Mouse (Mus musculus): ENCODE measurements around the gene Olfr676. TPM values are rescaled to one million over a fixed set of nuclear protein-coding genes. Genes with fewer than 3 reads are reported as not detected.
"Not testable (repeated sequence)": the region's sequence is repeated elsewhere in the genome, so short reads cannot be mapped to it uniquely, and the experiment has no call there.

The Olfr676 gene
- not detected in 2 replicates for polyA plus RNA-seq (2012; ENCODE audit: insufficient read depth, insufficient read length, missing spikeins)

DNA sequence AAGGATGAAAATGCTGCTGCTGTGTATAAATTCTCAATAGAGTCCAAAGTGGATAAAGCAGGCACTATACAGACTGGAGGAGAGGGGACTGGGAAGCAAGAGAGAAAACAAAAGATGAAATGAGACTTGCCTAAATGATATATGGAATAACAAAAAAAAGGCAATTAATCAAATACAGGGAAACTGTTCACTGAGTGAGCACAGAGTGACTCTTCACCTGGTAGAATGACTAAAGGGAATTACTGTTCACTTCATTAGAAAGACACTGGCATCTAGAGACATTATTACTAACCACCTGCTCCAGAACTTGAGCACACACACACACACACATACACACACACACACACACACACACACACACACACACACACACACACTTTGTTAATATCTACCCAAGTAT lies at the start of gene Olfr676:
TSS of gene Olfr676 (plus strand) at position 301 of the 400 bp plus-strand sequence.
- Histone ChIP-seq H3K4me1 (ENCODE audit: control insufficient read depth, insufficient read depth, low read length) (no peaks in the 10 kb centered on the region), H3K27ac (ENCODE audit: insufficient read depth, low read depth, low read length) (no peak within 1 kb of the TSS), H3K4me3 (ENCODE audit: insufficient read depth, low read length) (no peak within 1 kb of the TSS)
- TF ChIP-seq POLR2A (IDR thresholded peaks at IDR 0.05; ENCODE audit: borderline replicate concordance, low read depth, low read length) (no peak), CTCF (IDR thresholded peaks at IDR 0.05; ENCODE audit: low read depth, low read length) (no peak)

DNA sequence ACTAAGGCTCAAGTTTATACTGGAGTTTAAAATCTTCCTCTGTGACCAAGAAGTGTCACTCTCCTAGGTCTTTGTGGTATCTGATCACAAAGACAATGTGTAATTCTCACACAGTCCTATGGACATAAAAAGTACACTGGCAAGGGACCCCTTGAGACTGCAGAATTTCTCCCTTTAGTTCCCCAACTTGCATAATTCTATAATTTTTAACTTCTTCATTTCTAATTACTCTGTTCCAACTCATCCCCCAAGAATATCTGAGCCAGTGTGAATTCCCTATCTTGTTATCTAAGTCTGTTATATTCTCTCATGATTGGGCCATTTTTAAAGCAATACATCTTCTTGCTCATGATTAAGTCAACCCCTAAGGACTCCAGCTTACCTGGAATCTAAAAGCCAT lies 30.6 kb upstream of the Olfr676 start, which contains the start of gene Olfr672:
TSS of gene Olfr672 (minus strand) at position 101 of the 400 bp plus-strand sequence.
- Histone ChIP-seq H3K4me3 (ENCODE audit: insufficient read depth, low read length) (no peak within 1 kb of the TSS), H3K4me1 (ENCODE audit: control insufficient read depth, insufficient read depth, low read length) (no peaks in the 10 kb centered on the region), H3K27ac (ENCODE audit: insufficient read depth, low read depth, low read length) (no peak within 1 kb of the TSS)
- TF ChIP-seq CTCF (IDR thresholded peaks at IDR 0.05; ENCODE audit: low read depth, low read length) (no peak), POLR2A (IDR thresholded peaks at IDR 0.05; ENCODE audit: borderline replicate concordance, low read depth, low read length) (no peak)

DNA sequence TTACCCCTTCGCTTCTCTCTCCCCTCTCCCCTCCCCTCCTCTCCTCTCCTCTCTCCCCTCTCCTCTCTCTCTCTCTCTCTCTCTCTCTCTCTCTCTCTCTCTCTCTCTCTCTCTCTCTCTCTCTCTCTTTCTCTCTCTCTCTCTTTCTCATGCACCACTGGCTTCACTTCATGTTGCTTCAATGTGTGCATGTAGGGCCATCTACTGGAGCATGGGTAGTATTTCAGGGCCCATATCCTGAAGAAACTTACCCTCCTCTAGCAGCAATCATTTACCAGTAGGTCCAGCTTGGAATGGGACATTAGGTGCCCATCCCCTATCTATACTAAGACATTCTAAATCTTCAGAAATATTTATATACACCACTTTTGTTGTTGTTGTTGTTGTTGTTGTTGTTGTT lies 10.0 kb upstream of the Olfr676 start:
- H3K4me1 ChIP-seq (ENCODE audit: control insufficient read depth, insufficient read depth, low read length), result no peaks in the 10 kb centered on the region
- no peak overlapping the region for H3K27ac ChIP-seq (ENCODE audit: insufficient read depth, low read depth, low read length)
- no peak overlapping the region for H3K4me3 ChIP-seq (ENCODE audit: insufficient read depth, low read length)
- TF ChIP-seq POLR2A (IDR thresholded peaks at IDR 0.05; ENCODE audit: borderline replicate concordance, low read depth, low read length) (no peak), CTCF (IDR thresholded peaks at IDR 0.05; ENCODE audit: low read depth, low read length) (no peak)

- Histone ChIP-seq H3K4me1 (ENCODE audit: control insufficient read depth, insufficient read depth, low read length) (no peaks in the 10 kb centered on the region), H3K4me3 (ENCODE audit: insufficient read depth, low read length) (no peak within 1 kb of the TSS), H3K27ac (ENCODE audit: insufficient read depth, low read depth, low read length) (no peak within 1 kb of the TSS)
- no peak for TF ChIP-seq POLR2A (IDR thresholded peaks at IDR 0.05; ENCODE audit: borderline replicate concordance, low read depth, low read length)
- no peak for TF ChIP-seq CTCF (IDR thresholded peaks at IDR 0.05; ENCODE audit: low read depth, low read length)
Measured at GRCm38 (mm10) chr7:105028360-105028759, 4.1 kb upstream of the Olfr676 start, which contains the start of gene Olfr675. TSS of gene Olfr675 (minus strand) at chr7:105028460.

DNA sequence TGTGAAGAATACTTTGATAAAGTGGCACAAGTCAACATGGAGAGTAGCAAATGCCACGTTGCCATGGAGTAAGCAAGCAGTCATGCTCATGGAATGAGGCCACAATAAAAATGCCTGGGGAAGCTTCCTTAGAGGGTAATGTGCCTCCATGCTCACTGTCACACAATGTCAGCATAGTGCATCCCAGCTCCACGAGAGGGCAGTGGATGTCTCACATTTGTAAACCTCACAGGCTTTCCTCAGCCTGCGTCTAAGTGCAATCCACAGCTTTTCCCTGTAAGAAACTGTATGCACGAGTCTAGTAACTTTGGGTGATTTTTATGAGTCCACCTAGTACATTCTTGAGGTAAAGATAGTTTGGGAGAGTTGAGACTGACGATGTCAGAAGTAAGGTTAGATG lies 1.3 kb downstream of the Olfr676 start:
- H3K27ac ChIP-seq (ENCODE audit: insufficient read depth, low read depth, low read length); H3K4me3 ChIP-seq (ENCODE audit: insufficient read depth, low read length); H3K4me1 ChIP-seq (ENCODE audit: control insufficient read depth, insufficient read depth, low read length): not testable (repeated sequence)

- no peak overlapping the region for H3K27ac ChIP-seq (ENCODE audit: insufficient read depth, low read depth, low read length)
- H3K4me3 ChIP-seq (ENCODE audit: insufficient read depth, low read length), result no peak overlapping the region
- H3K4me1 ChIP-seq (ENCODE audit: control insufficient read depth, insufficient read depth, low read length), result no peaks in the 10 kb centered on the region
- no peak for TF ChIP-seq POLR2A (IDR thresholded peaks at IDR 0.05; ENCODE audit: borderline replicate concordance, low read depth, low read length)
- TF ChIP-seq CTCF (IDR thresholded peaks at IDR 0.05; ENCODE audit: low read depth, low read length), result no peak
Measured at GRCm38 (mm10) chr7:105058951-105059350, 26.5 kb downstream of the Olfr676 start.

DNA sequence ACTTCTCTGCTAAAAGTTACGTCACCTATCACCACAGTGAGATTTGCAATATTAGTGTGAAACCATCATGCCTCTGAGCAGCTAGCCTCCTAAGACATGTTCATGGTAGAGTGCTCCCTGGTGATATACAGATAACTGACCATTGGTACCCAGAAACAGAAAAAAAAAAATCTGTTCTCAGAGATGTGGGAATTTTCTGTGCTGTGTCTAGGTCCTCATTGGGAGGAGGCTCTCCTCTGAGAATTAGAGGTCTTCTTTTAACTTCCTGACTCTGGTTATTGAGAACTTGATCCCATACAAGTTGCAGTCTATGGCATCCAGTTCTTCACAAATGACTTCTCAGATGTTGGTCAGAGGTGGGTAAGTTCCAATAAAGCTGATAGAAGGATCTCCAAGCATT lies 31.7 kb downstream of the Olfr676 start, which contains the start of gene Olfr678:
TSS of gene Olfr678 (plus strand) at position 301 of the 400 bp plus-strand sequence.
- Histone ChIP-seq H3K27ac (ENCODE audit: insufficient read depth, low read depth, low read length) (no peak within 1 kb of the TSS), H3K4me3 (ENCODE audit: insufficient read depth, low read length) (no peak within 1 kb of the TSS), H3K4me1 (ENCODE audit: control insufficient read depth, insufficient read depth, low read length) (no peaks in the 10 kb centered on the region)
- no peak for TF ChIP-seq POLR2A (IDR thresholded peaks at IDR 0.05; ENCODE audit: borderline replicate concordance, low read depth, low read length)
- TF ChIP-seq CTCF (IDR thresholded peaks at IDR 0.05; ENCODE audit: low read depth, low read length), result no peak

GRCm38 (mm10) chr7:105080905-105081304 lies 48.4 kb downstream of the Olfr676 start, which contains the start of gene Olfr679:
TSS of gene Olfr679 (plus strand) at chr7:105081205.
- Histone ChIP-seq H3K27ac (ENCODE audit: insufficient read depth, low read depth, low read length) (no peak within 1 kb of the TSS), H3K4me3 (ENCODE audit: insufficient read depth, low read length) (no peak within 1 kb of the TSS), H3K4me1 (ENCODE audit: control insufficient read depth, insufficient read depth, low read length) (no peaks in the 10 kb centered on the region)
- no peak for TF ChIP-seq CTCF (IDR thresholded peaks at IDR 0.05; ENCODE audit: low read depth, low read length)
- TF ChIP-seq POLR2A (IDR thresholded peaks at IDR 0.05; ENCODE audit: borderline replicate concordance, low read depth, low read length), result no peak

Other genes starting within 250 kb of the Olfr676 start
- gene Usp17lb, start 190.1 kb upstream of the Olfr676 start, polyA plus RNA-seq (2012; ENCODE audit: insufficient read depth, insufficient read length, missing spikeins), result not detected in 2 replicates
- gene Usp17la, start 175.7 kb upstream of the Olfr676 start, polyA plus RNA-seq (2012; ENCODE audit: insufficient read depth, insufficient read length, missing spikeins), result not detected in 2 replicates
- gene Olfr665, start 154.7 kb upstream of the Olfr676 start, polyA plus RNA-seq (2012; ENCODE audit: insufficient read depth, insufficient read length, missing spikeins), result not detected in 2 replicates
- not detected in 2 replicates for gene Olfr666, start 136.7 kb upstream of the Olfr676 start, polyA plus RNA-seq (2012; ENCODE audit: insufficient read depth, insufficient read length, missing spikeins)
- gene Olfr667, start 111.2 kb upstream of the Olfr676 start, polyA plus RNA-seq (2012; ENCODE audit: insufficient read depth, insufficient read length, missing spikeins), result not detected in 2 replicates
- not detected in 2 replicates for gene Olfr668, start 104.6 kb upstream of the Olfr676 start, polyA plus RNA-seq (2012; ENCODE audit: insufficient read depth, insufficient read length, missing spikeins)
- gene Olfr669, start 98.5 kb upstream of the Olfr676 start, polyA plus RNA-seq (2012; ENCODE audit: insufficient read depth, insufficient read length, missing spikeins), result not detected in 2 replicates
- gene Olfr670, start 70.1 kb upstream of the Olfr676 start, polyA plus RNA-seq (2012; ENCODE audit: insufficient read depth, insufficient read length, missing spikeins), result not detected in 2 replicates
- gene Olfr671, start 53.6 kb upstream of the Olfr676 start, polyA plus RNA-seq (2012; ENCODE audit: insufficient read depth, insufficient read length, missing spikeins), result not detected in 2 replicates
- gene Olfr672, start 30.7 kb upstream of the Olfr676 start, polyA plus RNA-seq (2012; ENCODE audit: insufficient read depth, insufficient read length, missing spikeins), result not detected in 2 replicates
- not detected in 2 replicates for gene Olfr675, start 4.2 kb upstream of the Olfr676 start, polyA plus RNA-seq (2012; ENCODE audit: insufficient read depth, insufficient read length, missing spikeins)
- not detected in 2 replicates for gene Olfr677, start 18.7 kb downstream of the Olfr676 start, polyA plus RNA-seq (2012; ENCODE audit: insufficient read depth, insufficient read length, missing spikeins)
- not detected in 2 replicates for gene Olfr678, start 31.8 kb downstream of the Olfr676 start, polyA plus RNA-seq (2012; ENCODE audit: insufficient read depth, insufficient read length, missing spikeins)
- gene Olfr679, start 48.5 kb downstream of the Olfr676 start, polyA plus RNA-seq (2012; ENCODE audit: insufficient read depth, insufficient read length, missing spikeins), result not detected in 2 replicates
- gene Olfr680-ps1, start 60.1 kb downstream of the Olfr676 start, polyA plus RNA-seq (2012; ENCODE audit: insufficient read depth, insufficient read length, missing spikeins), result not detected in 2 replicates
- gene Olfr681, start 84.1 kb downstream of the Olfr676 start, polyA plus RNA-seq (2012; ENCODE audit: insufficient read depth, insufficient read length, missing spikeins), result not detected in 2 replicates
- not detected in 2 replicates for gene Olfr683, start 114.3 kb downstream of the Olfr676 start, polyA plus RNA-seq (2012; ENCODE audit: insufficient read depth, insufficient read length, missing spikeins)
- not detected in 2 replicates for gene Olfr684, start 131.0 kb downstream of the Olfr676 start, polyA plus RNA-seq (2012; ENCODE audit: insufficient read depth, insufficient read length, missing spikeins)
- gene Olfr685, start 153.3 kb downstream of the Olfr676 start, polyA plus RNA-seq (2012; ENCODE audit: insufficient read depth, insufficient read length, missing spikeins), result not detected in 2 replicates
- gene Olfr686, start 174.8 kb downstream of the Olfr676 start, polyA plus RNA-seq (2012; ENCODE audit: insufficient read depth, insufficient read length, missing spikeins), result not detected in 2 replicates